Mouse (Mus musculus): Measurements from ENCODE around the gene Hephl1.

Gene Hephl1

GRCm38 (mm10) chr9:15032797-15033196 lies 79.1 kb downstream of the Hephl1 start:
- ChIA-PET CTCF (interaction anchor here in 3 of 4 experiments (0.6 to 2.8 kb wide), 8 partner anchors 12 to 1158 kb away, joined by 3 to 11 read pairs (median 3); partner anchors contain the start of gene Panx1 (in 1 of the 3)), POLR2A (interaction anchor here in 3 of 4 experiments (0.6 to 1.7 kb wide), 5 partner anchors 11 to 552 kb away, joined by 3 to 6 read pairs (median 5); partner anchors contain the start of genes 4931406C07Rik (in 1 of the 3), Panx1 (in 1 of the 3) and Taf1d (in 1 of the 3))

GRCm38 (mm10) chr9:15030771-15031170 lies 81.1 kb downstream of the Hephl1 start:
- ChIA-PET CTCF (interaction anchor here in 1 of 4 experiments (1.0 kb wide), 1 partner anchor 181 kb away, joined by 3 read pairs; no protein-coding TSS in a partner anchor), POLR2A (interaction anchor here in 1 of 4 experiments (1.1 kb wide), 1 partner anchor 13 kb away, joined by 4 read pairs; no protein-coding TSS in a partner anchor)

GRCm38 (mm10) chr9:15029025-15029727 lies 82.7 kb downstream of the Hephl1 start:
- ChIA-PET POLR2A (interaction anchor here in 3 of 4 experiments (0.9 to 1.4 kb wide), 4 partner anchors 10 to 246 kb away, joined by 3 to 4 read pairs (median 3); partner anchors contain the start of gene Panx1 (in 1 of the 3)), CTCF (interaction anchor here (0.5 to 2.0 kb wide), 24 partner anchors 9 to 1128 kb away, joined by 3 to 10 read pairs (median 4); partner anchors contain the start of genes Panx1 (in 1 of the 4) and Vstm5 (in 1 of the 4))

DNA sequence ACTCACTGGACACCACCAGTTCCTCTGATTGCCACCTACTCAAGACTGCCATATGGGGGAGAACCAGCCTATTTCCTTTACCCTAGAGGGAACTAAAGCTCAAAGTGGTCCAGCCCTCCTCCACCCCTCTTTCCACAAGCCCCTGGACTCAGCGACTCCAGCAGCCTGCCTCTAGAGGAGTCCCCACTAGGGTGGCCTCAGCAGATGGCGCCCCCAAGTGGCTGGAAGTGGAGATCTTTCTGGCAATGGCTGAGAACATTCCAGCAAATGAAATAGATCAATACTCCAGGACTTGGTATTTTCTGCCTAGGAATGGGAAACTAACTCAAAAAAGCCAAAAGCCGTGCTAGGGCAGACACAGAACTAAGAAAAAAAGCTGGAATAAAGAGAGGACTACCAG lies 84.2 kb downstream of the Hephl1 start:
- CTCF ChIA-PET, result interaction anchor here in 3 of 4 experiments (0.7 to 2.0 kb wide), 8 partner anchors 12 to 181 kb away, joined by 3 to 10 read pairs (median 4); no protein-coding TSS in a partner anchor
- POLR2A ChIA-PET, result interaction anchor here in 2 of 4 experiments (0.8 to 1.4 kb wide), 3 partner anchors 12 to 278 kb away, joined by 3 to 4 read pairs (median 3); partner anchors contain the start of genes 4931406C07Rik (in 1 of the 2) and Taf1d (in 1 of the 2)

GRCm38 (mm10) chr9:15023049-15023448 lies 88.9 kb downstream of the Hephl1 start:
- ChIA-PET CTCF (interaction anchor here in 1 of 4 experiments (0.6 to 0.9 kb wide), 2 partner anchors 12 to 168 kb away, joined by 3 read pairs; no protein-coding TSS in a partner anchor), POLR2A (interaction anchor here in 2 of 4 experiments (0.8 to 1.1 kb wide), 4 partner anchors 9 to 230 kb away, joined by 3 read pairs; partner anchors contain the start of gene Panx1 (in 1 of the 2))

DNA sequence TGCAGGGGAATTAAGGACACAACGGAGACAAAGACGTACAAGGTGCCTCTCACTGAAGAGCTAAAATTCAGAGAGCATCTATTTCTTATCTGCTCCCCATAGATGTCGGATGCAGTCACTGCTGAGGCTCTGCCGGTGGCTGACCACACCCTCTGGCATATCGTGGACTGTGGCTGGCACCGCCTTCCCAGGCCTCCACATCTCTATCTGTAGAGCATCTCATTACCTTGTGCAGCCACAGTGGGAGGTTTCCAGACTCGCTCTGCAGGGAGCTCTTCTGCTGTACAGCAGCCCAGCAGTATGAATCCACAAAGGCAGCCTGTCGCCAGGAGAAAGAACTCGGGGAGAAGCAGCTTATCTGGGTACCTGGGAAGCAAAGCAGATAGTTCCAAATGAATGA lies 90.8 kb downstream of the Hephl1 start:
- ChIA-PET POLR2A (interaction anchor here in 2 of 4 experiments (0.6 to 2.1 kb wide), 5 partner anchors 13 to 345 kb away, joined by 3 to 15 read pairs (median 4); no protein-coding TSS in a partner anchor), CTCF (interaction anchor here in 1 of 4 experiments (0.6 kb wide), 1 partner anchor 12 kb away, joined by 3 read pairs; no protein-coding TSS in a partner anchor)

DNA sequence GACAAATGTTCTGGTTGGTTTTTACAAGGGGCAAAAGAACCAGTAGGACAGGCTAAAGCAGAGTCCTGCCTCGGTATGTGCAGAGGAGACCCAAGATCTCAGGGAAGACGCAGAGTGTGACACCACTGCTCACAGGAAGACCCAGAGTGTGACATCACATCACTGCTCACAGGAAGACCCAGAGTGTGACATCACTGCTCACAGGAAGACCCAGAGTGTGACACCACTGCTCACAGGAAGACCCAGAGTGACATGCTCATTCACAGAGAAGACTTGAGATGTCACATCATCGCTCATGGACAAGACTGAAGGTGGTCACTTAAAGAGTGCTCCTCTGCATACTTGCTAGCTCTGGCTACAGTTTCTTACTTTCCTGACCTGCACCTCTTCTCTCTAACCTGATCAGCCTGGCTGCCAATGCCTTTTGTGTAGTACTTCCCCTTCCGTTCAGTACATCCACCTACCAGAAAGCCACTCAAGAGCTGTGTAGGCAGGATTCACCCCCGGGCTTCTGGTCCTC lies 91.3 kb downstream of the Hephl1 start:
- ChIA-PET CTCF (interaction anchor here in 1 of 4 experiments (0.6 kb wide), 1 partner anchor 12 kb away, joined by 3 read pairs; no protein-coding TSS in a partner anchor), POLR2A (interaction anchor here in 2 of 4 experiments (0.6 to 2.1 kb wide), 3 partner anchors 14 to 344 kb away, joined by 3 to 15 read pairs (median 7); no protein-coding TSS in a partner anchor)

- ChIA-PET CTCF (interaction anchor here in 3 of 4 experiments (1.1 to 1.6 kb wide), 3 partner anchors 10 kb away, joined by 4 to 5 read pairs (median 4); no protein-coding TSS in a partner anchor), POLR2A (interaction anchor here in 1 of 4 experiments (1.0 to 1.2 kb wide), 2 partner anchors 10 to 287 kb away, joined by 3 read pairs; partner anchors contain the start of genes 4931406C07Rik and Taf1d)
Measured at GRCm38 (mm10) chr9:15018756-15019131, 93.2 kb downstream of the Hephl1 start.

DNA sequence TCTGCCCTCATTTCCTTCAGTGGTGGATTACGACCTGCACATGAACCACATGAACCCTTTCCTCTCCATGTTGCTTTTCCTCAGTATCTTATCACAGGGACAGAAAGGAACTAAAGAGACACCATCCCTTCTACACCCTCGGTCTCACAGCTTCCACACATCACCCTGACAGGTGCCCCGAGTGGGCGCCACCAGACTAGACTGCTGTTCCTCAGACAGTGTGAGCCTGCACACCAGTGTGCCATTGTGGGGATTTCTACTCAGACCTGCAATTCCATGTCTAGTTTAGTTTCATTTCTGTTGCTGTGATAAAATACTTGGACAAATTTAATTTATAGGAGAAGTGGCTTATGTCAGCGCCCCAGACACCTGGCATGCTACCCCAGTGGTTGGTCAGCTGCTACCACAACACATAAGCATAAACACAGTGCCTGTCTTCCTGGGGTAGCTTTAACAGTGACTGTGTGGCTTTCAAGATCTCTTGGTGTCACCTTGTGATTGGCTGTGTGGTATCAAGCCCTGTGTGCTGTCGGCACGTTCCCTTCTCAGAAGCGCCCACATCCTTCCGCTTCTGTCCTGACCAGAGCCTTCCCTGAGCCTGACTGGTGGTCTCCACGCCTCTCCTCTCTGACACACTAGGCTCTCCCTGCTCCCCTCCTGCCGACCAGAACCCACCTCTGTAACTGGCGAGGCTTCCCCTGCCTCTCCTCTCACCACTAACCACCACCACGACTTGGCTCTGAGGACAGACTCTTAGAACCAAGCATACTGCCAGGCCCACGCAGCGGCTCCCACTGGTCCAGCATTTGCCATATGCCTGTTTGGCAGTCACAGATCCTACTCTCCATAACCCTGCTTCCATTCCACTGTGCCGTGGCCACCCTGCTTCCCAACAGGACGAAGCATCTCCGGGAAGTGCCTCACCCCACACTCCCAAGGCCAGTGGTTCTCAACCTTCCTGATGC lies 93.8 kb downstream of the Hephl1 start:
- ChIA-PET CTCF (interaction anchor here in 2 of 4 experiments (0.6 to 1.1 kb wide), 2 partner anchors 11 to 1982 kb away, joined by 4 read pairs; no protein-coding TSS in a partner anchor), POLR2A (interaction anchor here in 1 of 4 experiments (1.2 kb wide), 1 partner anchor 10 kb away, joined by 3 read pairs; no protein-coding TSS in a partner anchor)

DNA sequence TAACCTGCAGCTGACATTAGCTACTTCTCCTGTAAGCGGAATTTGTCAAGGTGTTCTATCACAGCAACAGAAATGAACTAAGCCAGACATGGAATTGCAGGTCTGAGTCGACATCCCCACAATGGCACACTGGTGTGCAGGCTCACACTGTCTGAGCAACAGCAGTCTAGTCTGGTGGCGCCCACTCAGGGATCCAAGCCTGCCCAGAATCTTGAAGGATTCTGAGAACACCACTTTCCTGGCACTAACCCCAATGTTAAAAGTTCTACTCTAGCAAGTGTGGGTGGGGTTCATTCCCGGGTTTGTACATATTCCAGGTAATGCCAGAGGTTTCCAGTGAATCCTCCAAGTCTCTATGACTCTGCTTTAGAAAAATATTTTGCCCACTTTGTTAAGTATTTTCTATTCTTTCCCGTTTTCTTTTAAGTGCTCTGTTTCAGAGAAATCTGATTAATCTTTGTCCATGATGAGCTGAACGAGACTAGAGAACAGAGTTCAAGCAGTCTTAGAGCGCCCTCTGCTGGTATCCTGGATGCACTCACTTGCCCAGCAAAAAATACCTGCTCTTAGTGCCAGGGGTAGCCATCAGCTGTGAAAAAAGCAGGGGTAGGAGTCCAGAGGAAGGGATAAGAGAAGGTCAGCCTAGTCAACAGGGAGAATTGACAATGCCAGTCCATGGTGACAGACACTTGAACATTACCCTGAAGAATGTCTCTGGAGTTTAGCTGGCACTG lies 96.5 kb downstream of the Hephl1 start:
- ChIA-PET CTCF (interaction anchor here (0.5 to 1.6 kb wide), 57 partner anchors 11 to 669 kb away, joined by 3 to 23 read pairs (median 4); partner anchors contain the start of genes 1700012B09Rik (in 1 of the 4), Cwc15 (in 1 of the 4), Kdm4d (in 1 of the 4) and Panx1 (in 1 of the 4)), POLR2A (interaction anchor here in 2 of 4 experiments (1.0 to 1.6 kb wide), 5 partner anchors 11 to 243 kb away, joined by 3 to 6 read pairs (median 3); no protein-coding TSS in a partner anchor)

DNA sequence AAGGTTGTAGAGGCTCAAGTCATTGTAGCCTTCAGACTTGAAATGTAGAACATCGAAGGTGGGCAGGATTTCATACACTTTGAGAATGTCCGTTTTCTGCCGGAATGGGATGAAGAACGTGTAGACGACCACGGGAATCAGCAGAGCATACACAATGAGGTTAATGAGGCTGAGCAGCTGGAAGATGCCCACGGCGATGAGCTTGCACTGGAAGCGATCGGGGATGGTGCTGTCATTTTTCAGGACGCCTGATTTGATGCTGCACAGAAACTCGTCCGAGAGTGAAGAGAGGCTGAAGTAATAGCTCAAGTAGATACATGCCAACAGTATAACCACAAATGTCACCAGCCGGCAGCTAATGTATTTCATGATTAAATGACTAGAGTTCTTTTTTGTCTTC lies 104.3 kb downstream of the Hephl1 start:
- CTCF ChIA-PET, result no interaction called here
- POLR2A ChIA-PET, result no interaction called here

GRCm38 (mm10) chr9:15004298-15004685 lies 107.6 kb downstream of the Hephl1 start:
- POLR2A ChIA-PET, result interaction anchor here in 2 of 4 experiments (0.8 to 1.5 kb wide), 4 partner anchors 12 to 286 kb away, joined by 3 to 4 read pairs (median 4); no protein-coding TSS in a partner anchor
- CTCF ChIA-PET, result interaction anchor here in 2 of 4 experiments (1.8 to 1.9 kb wide), 2 partner anchors 11 kb away, joined by 5 read pairs; no protein-coding TSS in a partner anchor

GRCm38 (mm10) chr9:15003676-15004297 lies 108.1 kb downstream of the Hephl1 start:
- ChIA-PET POLR2A (interaction anchor here in 2 of 4 experiments (1.0 to 1.5 kb wide), 5 partner anchors 13 to 157 kb away, joined by 3 to 4 read pairs (median 4); partner anchors contain the start of gene Panx1 (in 1 of the 2)), CTCF (interaction anchor here in 2 of 4 experiments (1.1 to 1.9 kb wide), 2 partner anchors 12 kb away, joined by 4 to 5 read pairs (median 5); no protein-coding TSS in a partner anchor)

DNA sequence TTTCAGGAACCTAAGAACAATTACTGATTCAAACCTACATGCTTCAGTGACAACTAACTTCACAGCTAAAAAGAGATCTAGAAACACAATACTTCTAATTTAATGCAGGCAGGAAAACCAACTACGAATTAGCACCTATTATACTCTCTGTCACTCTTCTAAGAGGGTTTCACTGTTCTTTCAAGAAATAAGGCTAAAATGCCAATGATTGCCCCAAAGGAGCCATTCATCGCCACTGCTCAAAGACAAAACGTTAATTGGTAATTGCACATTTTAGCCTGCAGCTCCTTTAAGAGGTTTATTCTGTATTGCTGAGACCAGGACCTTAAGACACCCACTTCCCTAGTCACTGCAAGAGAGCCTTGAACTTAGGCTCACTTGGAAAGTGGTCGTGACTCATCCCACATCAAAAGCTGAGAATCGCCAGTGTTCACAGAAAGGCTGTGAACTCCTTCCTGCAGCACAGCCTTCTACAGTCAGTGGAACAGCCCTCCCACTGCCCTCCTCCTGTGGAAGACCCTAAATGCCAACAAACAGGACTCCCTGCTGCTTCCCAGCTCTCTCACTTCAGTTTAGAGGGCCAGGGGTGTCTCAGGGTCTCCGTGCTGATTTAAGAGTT lies 108.8 kb downstream of the Hephl1 start:
- POLR2A ChIA-PET, result interaction anchor here in 2 of 4 experiments (1.1 to 1.4 kb wide), 3 partner anchors 40 to 156 kb away, joined by 3 to 4 read pairs (median 3); partner anchors contain the start of gene Panx1 (in 1 of the 2)
- CTCF ChIA-PET, result interaction anchor here in 2 of 4 experiments (1.1 to 1.9 kb wide), 1 partner anchor 12 kb away, joined by 4 to 5 read pairs; no protein-coding TSS in a partner anchor

Measured in embryonic stem cell, embryonic (primary cell).